Mouse (Mus musculus) liver, postnatal 0 days (tissue): ENCODE measurements around the gene Gabra2. TPM values are rescaled to one million over a fixed set of nuclear protein-coding genes. Genes with fewer than 3 reads are reported as not detected.

ENCODE experiments used
- ATAC-seq: fragments of 200-750 bp; cut with Nextera tagmentation; 2 replicates; pipeline ENCODE4 v1.8.0; 2017; ENCODE audit warnings: mild to moderate bottlenecking, moderate library complexity
- DNase-seq: peaks from one replicate; pipeline ENCODE4 v3.0.0-alpha.2; 2016
- H3K27ac ChIP-seq: fragments of 300-500 bp; sonication (generic); 2 replicates; pipeline ENCODE4 v1.5.1; 2014; ENCODE audit warnings: antibody characterized with exemption, moderate library complexity, mild to moderate bottlenecking, low read depth
- H3K27me3 ChIP-seq: fragments of 300-500 bp; sonication (generic); 2 replicates; pipeline ENCODE4 v1.6.1; 2014; ENCODE audit warnings: low read length, control low read depth, mixed read lengths; ENCODE audit not compliant: insufficient read depth
- H3K36me3 ChIP-seq: fragments of 300-500 bp; sonication (generic); replicated peaks from 2 replicates; pipeline ENCODE4 v1.6.1; 2014; ENCODE audit warnings: mild to moderate bottlenecking, control low read depth, low read length, moderate library complexity, mixed read lengths; ENCODE audit not compliant: insufficient read depth
- H3K4me1 ChIP-seq: fragments of 300-500 bp; sonication (generic); 2 replicates; pipeline ENCODE4 v1.6.1; 2014; ENCODE audit warnings: antibody characterized with exemption, mild to moderate bottlenecking, control low read depth; ENCODE audit not compliant: insufficient read depth
- H3K4me2 ChIP-seq: fragments of 300-500 bp; sonication (generic); 2 replicates; pipeline ENCODE4 v1.6.1; 2014; ENCODE audit warnings: low read depth, mild to moderate bottlenecking, low read length, moderate library complexity, mixed read lengths
- H3K4me3 ChIP-seq: fragments of 300-500 bp; sonication (generic); 2 replicates; pipeline ENCODE4 v1.5.1; 2014; ENCODE audit warnings: low read depth, low read length
- H3K9ac ChIP-seq: fragments of 300-500 bp; sonication (generic); replicated peaks from 2 replicates; pipeline ENCODE4 v1.6.1; 2014; ENCODE audit warnings: mild to moderate bottlenecking, moderate library complexity
- H3K9me3 ChIP-seq: fragments of 300-500 bp; sonication (generic); 2 replicates; pipeline ENCODE4 v1.6.1; 2016; ENCODE audit warnings: mild to moderate bottlenecking, control low read depth, low read length, mixed read lengths
- CTCF ChIP-seq: sonication (generic); IDR thresholded peaks from 2 replicates; pipeline ENCODE4 v1.5.1; 2016; ENCODE audit warnings: antibody characterized with exemption, low read depth
- EP300 ChIP-seq: IDR thresholded peaks from 2 replicates; pipeline ENCODE4 v1.6.1; 2016; ENCODE audit warnings: antibody characterized with exemption, low read depth, mild to moderate bottlenecking
- WGBS: fragments of 180-500 bp; shearing (Covaris S2); extraction: QIAGEN DNeasy Blood & Tissue Kit; methylation state at CpG from one replicate; pipeline ENCODE4 v1.1.7; 2014; ENCODE audit not compliant: insufficient replicate concordance; 5-methylcytosine and 5-hydroxymethylcytosine counted together
- polyA plus RNA-seq: library from polyadenylated mRNA; unstranded; fragments of >200 nt; fragmentation: Nextera tagmentation; extraction: Ambion mirVana; gene quantifications from 2 replicates; pipeline ENCODE4 v1.2.1, GENCODE M21; 2015

The Gabra2 gene
- polyA plus RNA-seq, 1 experiment from 2014 or later = not detected

GRCm38 (mm10) chr5:71037352-71037751 lies 58.3 kb downstream of the Gabra2 start:
- no peak overlapping the region for H3K27ac ChIP-seq
- no peaks in the 10 kb centered on the region for H3K27me3 ChIP-seq
- no peak for DNase-seq
- no peak overlapping the region for H3K4me2 ChIP-seq
- H3K36me3 ChIP-seq = no peaks in the 10 kb centered on the region
- 49% methylated on average over 3 of the region's 3 CpGs for WGBS
- no peak overlapping the region for H3K4me3 ChIP-seq
- no peak overlapping the region for H3K9ac ChIP-seq
- no peak for ATAC-seq
- TF ChIP-seq EP300 = no peak
- no peak for TF ChIP-seq CTCF
- no peaks in the 10 kb centered on the region for H3K4me1 ChIP-seq
- no peaks in the 10 kb centered on the region; the same call in 1 of the 2 replicates for H3K9me3 ChIP-seq

- H3K9ac ChIP-seq = no peak overlapping the region
- H3K4me1 ChIP-seq = no peaks in the 10 kb centered on the region
- no peak for DNase-seq
- 69% methylated on average over 4 of the region's 4 CpGs for WGBS
- H3K4me2 ChIP-seq = no peak overlapping the region
- no peak overlapping the region for H3K27ac ChIP-seq
- no peak for ATAC-seq
- TF ChIP-seq CTCF (no peak), EP300 (no peak)
- H3K27me3 ChIP-seq = no peaks in the 10 kb centered on the region
- H3K4me3 ChIP-seq = no peak overlapping the region
- no peaks in the 10 kb centered on the region for H3K36me3 ChIP-seq
- no peaks in the 10 kb centered on the region; the same call in 1 of the 2 replicates for H3K9me3 ChIP-seq
Measured at GRCm38 (mm10) chr5:71025956-71026355, 69.7 kb downstream of the Gabra2 start.

DNA sequence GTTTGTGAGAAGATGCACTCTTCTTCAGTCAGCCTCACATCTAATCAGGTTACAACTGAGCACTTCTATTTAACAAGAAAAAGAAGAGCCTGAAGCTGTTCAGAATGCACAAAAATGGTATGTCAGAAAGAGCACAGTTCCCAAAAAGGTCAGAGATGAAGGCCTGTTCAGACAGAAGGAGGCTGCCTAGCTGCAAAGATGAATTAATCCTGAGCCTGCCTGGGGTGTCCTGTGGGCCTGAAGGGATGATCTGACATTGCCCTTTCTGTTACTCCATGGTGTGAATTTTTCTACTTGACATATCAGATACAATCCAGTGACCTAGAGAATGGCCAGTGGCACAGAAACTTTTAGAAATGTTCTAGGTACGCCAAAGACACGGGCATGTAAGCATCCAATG lies 83.9 kb downstream of the Gabra2 start:
- 55% methylated on average over 2 of the region's 2 CpGs for WGBS
- DNase-seq (no peak), ATAC-seq (no peak)
- Histone ChIP-seq H3K27me3 (no peaks in the 10 kb centered on the region), H3K4me2 (no peak overlapping the region), H3K9ac (no peak overlapping the region), H3K9me3 (no peaks in the 10 kb centered on the region), H3K27ac (no peak overlapping the region), H3K4me3 (no peak overlapping the region), H3K4me1 (no peaks in the 10 kb centered on the region), H3K36me3 (no peaks in the 10 kb centered on the region)
- no peak for TF ChIP-seq CTCF
- no peak for TF ChIP-seq EP300

DNA sequence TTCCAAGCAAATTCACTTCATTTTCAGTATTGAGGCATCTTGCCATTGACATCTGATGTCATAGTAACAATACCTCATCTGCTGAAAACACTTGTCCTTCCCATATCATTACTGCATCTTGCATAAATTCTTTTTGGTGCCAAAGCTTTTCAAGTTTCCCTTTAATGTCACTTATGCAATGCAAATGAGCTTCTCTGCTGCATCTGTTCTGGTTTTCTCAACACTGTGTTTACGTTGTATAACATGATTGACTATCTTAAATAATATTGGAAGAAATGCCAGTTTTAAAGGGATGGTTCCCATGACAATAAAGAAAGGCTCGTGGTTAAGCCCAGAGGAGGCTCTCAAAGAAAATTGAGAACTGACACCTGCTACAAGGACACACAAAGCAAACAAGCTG lies 84.4 kb downstream of the Gabra2 start:
- WGBS = 60% methylated on average over 2 of the region's 2 CpGs
- Histone ChIP-seq H3K36me3 (no peaks in the 10 kb centered on the region), H3K4me2 (no peak overlapping the region), H3K4me3 (no peak overlapping the region), H3K4me1 (no peaks in the 10 kb centered on the region), H3K9ac (no peak overlapping the region), H3K27ac (no peak overlapping the region), H3K27me3 (no peaks in the 10 kb centered on the region), H3K9me3 (no peaks in the 10 kb centered on the region)
- TF ChIP-seq CTCF (no peak), EP300 (no peak)
- DNase-seq (no peak), ATAC-seq (no peak)

GRCm38 (mm10) chr5:71010797-71011196 lies 84.9 kb downstream of the Gabra2 start:
- WGBS = 78% methylated on average over 3 of the region's 3 CpGs
- no peak for ATAC-seq
- no peak for DNase-seq

GRCm38 (mm10) chr5:70995617-70996325 lies 99.9 kb downstream of the Gabra2 start:
- ATAC-seq (no peak), DNase-seq (no peak)
- H3K36me3 ChIP-seq = no peaks in the 10 kb centered on the region
- H3K4me1 ChIP-seq = no peaks in the 10 kb centered on the region
- no peaks in the 10 kb centered on the region for H3K9me3 ChIP-seq
- no peak overlapping the region for H3K9ac ChIP-seq
- H3K27ac ChIP-seq = no peak overlapping the region
- H3K4me2 ChIP-seq = no peak overlapping the region
- no peak overlapping the region for H3K4me3 ChIP-seq
- WGBS = 65% methylated on average over 13 of the region's 13 CpGs
- TF ChIP-seq EP300 (no peak), CTCF (no peak)
- H3K27me3 ChIP-seq = no peaks in the 10 kb centered on the region

More at GRCm38 (mm10) chr5:71010797-71011196, 84.9 kb downstream of the Gabra2 start:
- Histone ChIP-seq H3K27ac (no peak overlapping the region), H3K27me3 (no peaks in the 10 kb centered on the region), H3K4me1 (no peaks in the 10 kb centered on the region), H3K36me3 (no peaks in the 10 kb centered on the region), H3K4me2 (no peak overlapping the region), H3K9me3 (no peaks in the 10 kb centered on the region), H3K4me3 (no peak overlapping the region), H3K9ac (no peak overlapping the region)
- TF ChIP-seq EP300 = no peak
- TF ChIP-seq CTCF = no peak
